ENCODE assay signal across 22 mouse cellular contexts in the genomic region with DNA sequence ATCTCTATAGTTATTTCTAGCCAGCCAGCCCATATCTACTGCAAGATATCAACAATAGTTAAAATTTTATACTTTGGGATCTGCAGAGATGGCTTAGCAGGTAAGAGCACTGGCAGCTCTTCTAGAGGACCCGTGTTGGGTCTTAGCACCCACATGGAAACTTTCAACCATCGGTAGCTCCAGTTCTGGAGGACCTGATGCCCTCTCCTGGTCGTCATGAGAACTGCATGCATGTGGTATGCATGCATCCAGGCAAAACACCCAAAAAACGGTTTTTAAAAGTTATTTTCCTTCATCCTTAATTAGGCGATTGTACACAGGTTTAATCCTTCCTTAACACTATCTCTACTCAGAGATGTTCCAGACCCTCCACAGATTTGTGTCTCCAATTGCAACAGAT. TPM values are rescaled to one million over a fixed set of nuclear protein-coding genes. Genes with fewer than 3 reads are reported as not detected.
DNase-seq lines count a peak whose midpoint lies in the region; ATAC-seq and TF ChIP-seq lines count a peak whose summit lies in the region.
"Had no signal": no experiment of that assay in that cellular context is flagged by ENCODE, and none has a peak within 500 bp of the region (broad histone marks: within the 10 kb centered on the region; RNA-seq: fewer than 3 reads in every experiment).

No protein-coding gene starts in this region.

- H3K4me1 ChIP-seq in hindbrain, postnatal 0 days (ENCODE audit: insufficient read depth, low read length), result no peaks in the 10 kb centered on the region
- no peaks in the 10 kb centered on the region for H3K4me1 ChIP-seq in hindbrain, embryonic 16.5 days (ENCODE audit: control insufficient read depth, insufficient read depth, low read depth, low read length)
- no peaks in the 10 kb centered on the region for H3K4me1 ChIP-seq in lung, embryonic 14.5 days (ENCODE audit: insufficient read depth)
- H3K4me1 ChIP-seq in small intestine, adult 2 months (ENCODE audit: control insufficient read depth, insufficient read depth, insufficient read length, low read length), result no peaks in the 10 kb centered on the region
- H3K4me1 ChIP-seq: embryonic facial prominence, embryonic 13.5 days; hindbrain, embryonic 12.5 days; lung, embryonic 15.5 days; midbrain, embryonic 12.5 days had no signal

- peak; percentile 22 for TF ChIP-seq CTCF in hindbrain, postnatal 0 days (IDR thresholded peaks at IDR 0.05; ENCODE audit: low read depth)
- peak; percentile 38; the same call in 1 of the 2 replicates for TF ChIP-seq CTCF in lung, embryonic 14.5 days (IDR thresholded peaks at IDR 0.05; ENCODE audit: low read depth)
- TF ChIP-seq CTCF in Patski (IDR thresholded peaks at IDR 0.05), result peak; percentile 50
- peak; percentile 24; the same call in 1 of the 2 replicates for TF ChIP-seq CTCF in small intestine, adult 2 months (IDR thresholded peaks at IDR 0.05; ENCODE audit: extremely low read depth, insufficient read length, insufficient replicate concordance, low read depth, low read length)

- no peak overlapping the region for H3K4me2 ChIP-seq in hindbrain, postnatal 0 days (ENCODE audit: low read depth, low read length)
- no peak overlapping the region for H3K4me2 ChIP-seq in hindbrain, embryonic 16.5 days (ENCODE audit: low read length)
- H3K4me2 ChIP-seq in lung, embryonic 14.5 days, result no peak overlapping the region
- H3K4me2 ChIP-seq: embryonic facial prominence, embryonic 13.5 days; hindbrain, embryonic 12.5 days; lung, embryonic 15.5 days; midbrain, embryonic 12.5 days had no signal

- H3K9me3 ChIP-seq in hindbrain, postnatal 0 days (ENCODE audit: low read length), result no peaks in the 10 kb centered on the region
- no peaks in the 10 kb centered on the region for H3K9me3 ChIP-seq in hindbrain, embryonic 16.5 days (ENCODE audit: control insufficient read depth, low read length)
- H3K9me3 ChIP-seq in lung, embryonic 14.5 days (ENCODE audit: low read depth, low read length), result no peaks in the 10 kb centered on the region
- H3K9me3 ChIP-seq: embryonic facial prominence, embryonic 13.5 days; hindbrain, embryonic 12.5 days; lung, embryonic 15.5 days had no signal

- ATAC-seq in hindbrain, postnatal 0 days, result no peak
- no peak for ATAC-seq in hindbrain, embryonic 16.5 days
- ATAC-seq in lung, embryonic 14.5 days (ENCODE audit: insufficient read depth), result no peak
- no peak for ATAC-seq in Patski
- ATAC-seq in frontal cortex, adult (ENCODE audit: low TSS enrichment), result no peak

- POLR2A ChIA-PET in Patski (lab: Charles Lee), result no interaction called here

- 85% methylated on average over 5 of the region's 5 CpGs for WGBS in hindbrain, postnatal 0 days
- WGBS in hindbrain, embryonic 16.5 days, result 87% methylated on average over 5 of the region's 5 CpGs
- 80% methylated on average over 5 of the region's 5 CpGs for WGBS in lung, embryonic 14.5 days
- 77% methylated on average over 5 of the region's 5 CpGs for WGBS in small intestine, adult 2 months

- no peak for DNase-seq in hindbrain, postnatal 0 days (ENCODE audit: low spot score)
- no peak for DNase-seq in lung, embryonic 14.5 days
- no peak for DNase-seq in lung, postnatal 25 days (ENCODE audit: low spot score)
- no peak for DNase-seq in Patski (ENCODE audit: low read depth, low spot score)
- DNase-seq: cerebellum, adult 8-10 months; gastrocnemius, postnatal 10 days; heart, postnatal 10 days; liver; right cerebral cortex, postnatal 4 days; thymus, postnatal 4 days had no signal

- H3K36me3 ChIP-seq in hindbrain, postnatal 0 days (ENCODE audit: insufficient read depth, low read length), result no peaks in the 10 kb centered on the region
- H3K36me3 ChIP-seq in hindbrain, embryonic 16.5 days (ENCODE audit: control insufficient read depth, insufficient read depth, low read length), result no peaks in the 10 kb centered on the region
- H3K36me3 ChIP-seq in lung, embryonic 14.5 days (ENCODE audit: insufficient read depth), result no peaks in the 10 kb centered on the region
- no peaks in the 10 kb centered on the region for H3K36me3 ChIP-seq in small intestine, adult 2 months (ENCODE audit: control insufficient read depth, insufficient read depth, low read length)
- H3K36me3 ChIP-seq: embryonic facial prominence, embryonic 13.5 days; G1E; hindbrain, embryonic 12.5 days; lung, embryonic 15.5 days; midbrain, embryonic 12.5 days had no signal

- H3K9ac ChIP-seq in hindbrain, postnatal 0 days (replicated peaks; ENCODE audit: low read length), result no peak overlapping the region
- no peak overlapping the region for H3K9ac ChIP-seq in hindbrain, embryonic 16.5 days (ENCODE audit: low read depth, low read length)
- no peak overlapping the region for H3K9ac ChIP-seq in lung, embryonic 14.5 days
- H3K9ac ChIP-seq: embryonic facial prominence, embryonic 13.5 days; hindbrain, embryonic 12.5 days; lung, embryonic 15.5 days; midbrain, embryonic 12.5 days had no signal

- CTCF ChIA-PET in Patski (lab: Charles Lee), result no interaction called here

- no peaks in the 10 kb centered on the region for H3K27me3 ChIP-seq in hindbrain, postnatal 0 days (ENCODE audit: insufficient read depth, low read length)
- H3K27me3 ChIP-seq in hindbrain, embryonic 16.5 days (replicated peaks; ENCODE audit: control insufficient read depth, insufficient read depth, low read length), result no peaks in the 10 kb centered on the region
- no peaks in the 10 kb centered on the region for H3K27me3 ChIP-seq in lung, embryonic 14.5 days (ENCODE audit: insufficient read depth, low read length)
- peaks cover 6% of the 10 kb centered on the region for H3K27me3 ChIP-seq in Patski
- no peaks in the 10 kb centered on the region for H3K27me3 ChIP-seq in small intestine, adult 2 months (ENCODE audit: control insufficient read depth, insufficient read depth, low read length)
- H3K27me3 ChIP-seq: embryonic facial prominence, embryonic 13.5 days; hindbrain, embryonic 12.5 days; lung, embryonic 15.5 days; midbrain, embryonic 12.5 days had no signal

- TF ChIP-seq POLR2A in small intestine, adult 2 months (IDR thresholded peaks at IDR 0.05; ENCODE audit: low read depth, low read length), result no peak

- in situ Hi-C loops in Patski (cut with MboI; ENCODE audit: low pct_unique_long_range_greater_than_20kb), result no loop called here

- H3K4me3 ChIP-seq in hindbrain, postnatal 0 days (ENCODE audit: low read length), result no peak overlapping the region
- no peak overlapping the region for H3K4me3 ChIP-seq in hindbrain, embryonic 16.5 days (ENCODE audit: low read length)
- H3K4me3 ChIP-seq in lung, embryonic 14.5 days (ENCODE audit: low read depth, low read length), result no peak overlapping the region
- H3K4me3 ChIP-seq in small intestine, adult 2 months (ENCODE audit: low read depth, low read length), result no peak overlapping the region
- H3K4me3 ChIP-seq: embryonic facial prominence, embryonic 13.5 days; hindbrain, embryonic 12.5 days; lung, embryonic 15.5 days; midbrain, embryonic 12.5 days had no signal

- no peak overlapping the region for H3K27ac ChIP-seq in hindbrain, postnatal 0 days
- no peak overlapping the region for H3K27ac ChIP-seq in hindbrain, embryonic 16.5 days (ENCODE audit: low read depth, low read length)
- no peak overlapping the region for H3K27ac ChIP-seq in lung, embryonic 14.5 days (ENCODE audit: low read depth)
- no peak overlapping the region for H3K27ac ChIP-seq in small intestine, adult 2 months (ENCODE audit: insufficient read depth, low read depth, low read length)
- H3K27ac ChIP-seq: embryonic facial prominence, embryonic 13.5 days; hindbrain, embryonic 12.5 days; lung, embryonic 15.5 days; midbrain, embryonic 12.5 days had no signal

RNA-seq across cellular contexts. Expression of gene Rxfp2, which starts 40.4 kb away (rescaled TPM):
- total RNA-seq in hindbrain, postnatal 0 days (2014; rRNA removed), result 0.73 TPM in 1 of 2 replicates, not detected in the other
- polyA plus RNA-seq in hindbrain, postnatal 0 days (2015; fragmentation: Nextera tagmentation; extraction: Ambion mirVana), result 0.21 and 0.31 TPM in 2 replicates
- 0.30 and 0.33 TPM in 2 replicates for polyA plus RNA-seq in hindbrain, embryonic 16.5 days (2015; fragmentation: Nextera tagmentation; extraction: Ambion mirVana)
- polyA plus RNA-seq in lung, embryonic 14.5 days (2014; fragmentation: Nextera tagmentation; extraction: Ambion mirVana), result 0.66 and 0.68 TPM in 2 replicates
- polyA plus RNA-seq in Patski (2021), result not detected
- not detected in 2 replicates for polyA plus RNA-seq in small intestine, adult 2 months (2012; rRNA removed)
- total RNA-seq: adrenal gland, adult 18-20 months; common myeloid progenitor, adult 5-6 weeks; gastrocnemius, postnatal 10 days; heart, postnatal 10 days; megakaryocyte progenitor cell, adult 5-6 weeks; monocyte, adult 5-6 weeks had no signal
- polyA plus RNA-seq: G1E had no signal

RNA-seq across cellular contexts. Expression of gene Fry, which starts 59.6 kb away (rescaled TPM):
- 122 and 126 TPM in 2 replicates for total RNA-seq in hindbrain, postnatal 0 days (2014; rRNA removed)
- polyA plus RNA-seq in hindbrain, postnatal 0 days (2015; fragmentation: Nextera tagmentation; extraction: Ambion mirVana), result 47.7 and 48.9 TPM in 2 replicates
- polyA plus RNA-seq in hindbrain, embryonic 16.5 days (2015; fragmentation: Nextera tagmentation; extraction: Ambion mirVana), result 43.4 and 50.7 TPM in 2 replicates
- polyA plus RNA-seq in lung, embryonic 14.5 days (2014; fragmentation: Nextera tagmentation; extraction: Ambion mirVana), result 5.5 and 5.7 TPM in 2 replicates
- 0.05 TPM for polyA plus RNA-seq in Patski (2021)
- polyA plus RNA-seq in small intestine, adult 2 months (2012; rRNA removed), result 3.5 and 5.6 TPM in 2 replicates
